Mouse (Mus musculus) retina, adult 2 months (tissue): ENCODE results near the gene Esp34.

Source experiments
- DNase-seq: peaks from one replicate; pipeline ENCODE4 v3.0.0-alpha.2; 2012; ENCODE audit warnings: low read depth, low spot score

Gene Esp34

GRCm38 (mm10) chr17:38553892-38554291 lies at the start of gene Esp34:
TSS of gene Esp34 (plus strand) at chr17:38554192.
- no peak for DNase-seq

GRCm38 (mm10) chr17:38562527-38562926 lies 8.5 kb downstream of the Esp34 start:
- DNase-seq: no peak
